Mouse (Mus musculus) lung, embryonic 16.5 days (tissue): ENCODE results near the gene Snx25. TPM values are rescaled to one million over a fixed set of nuclear protein-coding genes. Genes with fewer than 3 reads are reported as not detected.
A peak's percentile ranks its signal among the peaks of the same experiment; 100 is the strongest.

Experiments
- ATAC-seq: fragments of 200-750 bp; cut with Nextera tagmentation; 2 replicates; pipeline ENCODE4 v1.8.0; 2017; ENCODE audit warnings: low read depth, mild to moderate bottlenecking, moderate library complexity
- H3K27ac ChIP-seq: fragments of 300-500 bp; sonication (generic); 2 replicates; pipeline ENCODE4 v1.5.1; 2014; ENCODE audit warnings: mild to moderate bottlenecking, control low read depth, low read length
- H3K27me3 ChIP-seq: fragments of 300-500 bp; sonication (generic); 2 replicates; pipeline ENCODE4 v1.6.1; 2014; ENCODE audit warnings: low read depth, low read length, mixed read lengths; ENCODE audit not compliant: control insufficient read depth, insufficient read depth
- H3K36me3 ChIP-seq: fragments of 300-500 bp; sonication (generic); 2 replicates; pipeline ENCODE4 v1.6.1; 2014; ENCODE audit warnings: low read length; ENCODE audit not compliant: control insufficient read depth, insufficient read depth
- H3K4me1 ChIP-seq: fragments of 300-500 bp; sonication (generic); replicated peaks from 2 replicates; pipeline ENCODE4 v1.6.1; 2014; ENCODE audit warnings: low read length, mixed read lengths; ENCODE audit not compliant: control insufficient read depth, insufficient read depth
- H3K4me2 ChIP-seq: fragments of 300-500 bp; sonication (generic); 2 replicates; pipeline ENCODE4 v1.6.1; 2014; ENCODE audit warnings: low read depth, low read length, control low read depth
- H3K4me3 ChIP-seq: fragments of 300-500 bp; sonication (generic); 2 replicates; pipeline ENCODE4 v1.5.1; 2014; ENCODE audit warnings: mild to moderate bottlenecking, low read length, control low read depth
- H3K9ac ChIP-seq: fragments of 300-500 bp; sonication (generic); 2 replicates; pipeline ENCODE4 v1.6.1; 2014; ENCODE audit warnings: low read length, control low read depth
- H3K9me3 ChIP-seq: fragments of 300-500 bp; sonication (generic); 2 replicates; pipeline ENCODE4 v1.6.1; 2016; ENCODE audit warnings: low read length; ENCODE audit not compliant: control insufficient read depth
- WGBS: fragments of 180-500 bp; shearing (Covaris S2); extraction: QIAGEN DNeasy Blood & Tissue Kit; methylation state at CpG from one replicate; pipeline ENCODE4 v1.1.7; 2014; 5-methylcytosine and 5-hydroxymethylcytosine counted together
- polyA plus RNA-seq: library from polyadenylated mRNA; unstranded; fragments of >200 nt; fragmentation: Nextera tagmentation; extraction: Ambion mirVana; gene quantifications from 2 replicates; pipeline ENCODE4 v1.2.1, GENCODE M21; 2015

The Snx25 gene
- polyA plus RNA-seq, 1 experiment from 2014 or later: 9.4 TPM

GRCm38 (mm10) chr8:46107690-46108089 lies 44.3 kb downstream of the Snx25 start:
- no peak overlapping the region for H3K27ac ChIP-seq
- H3K4me3 ChIP-seq: no peak overlapping the region
- no peaks in the 10 kb centered on the region for H3K4me1 ChIP-seq
- no peaks in the 10 kb centered on the region for H3K9me3 ChIP-seq
- no peak overlapping the region for H3K4me2 ChIP-seq
- no peak for ATAC-seq
- H3K36me3 ChIP-seq: 0 out of 2 replicates have a peak, but pooled peaks cover 9% of the 10 kb centered on the region
- no peaks in the 10 kb centered on the region for H3K27me3 ChIP-seq
- H3K9ac ChIP-seq: no peak overlapping the region

DNA sequence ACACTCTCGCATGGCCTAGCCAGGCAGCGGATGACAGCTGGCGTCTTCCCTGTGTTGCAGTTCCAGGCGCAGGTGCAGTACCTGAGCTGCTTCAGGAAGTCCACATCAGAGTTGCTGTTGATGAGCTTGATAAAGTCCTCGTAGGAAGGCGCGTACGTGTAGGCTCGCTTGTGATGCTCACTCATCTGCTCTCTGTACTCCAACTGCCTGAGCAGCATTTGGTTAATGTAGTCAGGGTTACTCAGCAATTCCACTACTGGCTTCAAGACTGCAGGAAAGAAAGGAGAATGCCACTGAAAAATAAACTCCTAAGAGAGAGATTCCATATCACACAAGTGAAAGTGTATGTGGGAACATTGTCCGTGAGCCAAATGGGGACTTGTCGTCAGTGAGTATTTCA lies 48.5 kb downstream of the Snx25 start:
- 88% methylated on average over 11 of the region's 11 CpGs for WGBS
- ATAC-seq: no peak
- H3K9me3 ChIP-seq: peaks cover 3% of the 10 kb centered on the region; the same call in 1 of the 2 replicates
- no peaks in the 10 kb centered on the region for H3K27me3 ChIP-seq
- no peak overlapping the region for H3K27ac ChIP-seq
- no peak overlapping the region for H3K9ac ChIP-seq
- H3K36me3 ChIP-seq: peaks cover 16% of the 10 kb centered on the region
- no peak overlapping the region for H3K4me2 ChIP-seq
- H3K4me1 ChIP-seq: no peaks in the 10 kb centered on the region
- H3K4me3 ChIP-seq: no peak overlapping the region

GRCm38 (mm10) chr8:46092667-46093360 lies 59.1 kb downstream of the Snx25 start:
- no peak overlapping the region for H3K27ac ChIP-seq

GRCm38 (mm10) chr8:46083141-46083540 lies 68.8 kb downstream of the Snx25 start:
- H3K9me3 ChIP-seq: no peaks in the 10 kb centered on the region
- H3K9ac ChIP-seq: no peak overlapping the region
- WGBS: 73% methylated on average over 5 of the region's 5 CpGs
- no peaks in the 10 kb centered on the region for H3K36me3 ChIP-seq
- no peak for ATAC-seq
- H3K27me3 ChIP-seq: no peaks in the 10 kb centered on the region
- no peak overlapping the region for H3K4me2 ChIP-seq
- H3K4me1 ChIP-seq: no peaks in the 10 kb centered on the region
- no peak overlapping the region for H3K27ac ChIP-seq
- H3K4me3 ChIP-seq: no peak overlapping the region

More at GRCm38 (mm10) chr8:46092667-46093360, 59.1 kb downstream of the Snx25 start:
- no peak for ATAC-seq
- no peak overlapping the region for H3K4me3 ChIP-seq
- 0 out of 2 replicates have a peak, but pooled peaks cover 2% of the 10 kb centered on the region for H3K36me3 ChIP-seq
- H3K9ac ChIP-seq: no peak overlapping the region
- H3K4me1 ChIP-seq: peaks cover 3% of the 10 kb centered on the region; the same call in 1 of the 2 replicates
- H3K27me3 ChIP-seq: no peaks in the 10 kb centered on the region
- no peaks in the 10 kb centered on the region for H3K9me3 ChIP-seq
- no peak overlapping the region for H3K4me2 ChIP-seq
- WGBS: 65% methylated on average over 6 of the region's 6 CpGs

DNA sequence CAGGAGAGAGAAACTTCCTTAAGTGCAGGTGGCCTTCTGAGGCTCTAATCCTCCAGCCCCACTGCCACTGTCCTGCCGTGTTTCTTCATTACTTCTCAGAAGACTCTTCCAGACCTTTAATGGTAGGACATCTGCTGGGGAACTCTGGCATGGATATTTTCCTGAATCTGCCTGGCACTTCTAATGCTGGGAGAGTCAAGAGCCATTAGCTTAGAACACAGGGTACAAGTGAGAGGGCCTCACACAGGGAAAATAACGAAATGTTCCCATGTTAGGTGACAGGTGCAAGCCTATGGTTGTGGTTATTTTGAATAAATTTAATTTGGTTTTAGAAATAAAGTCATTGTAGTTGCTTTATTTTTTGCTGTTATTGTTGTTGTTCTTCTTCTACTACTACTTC lies 70.9 kb downstream of the Snx25 start:
- no peak overlapping the region for H3K9ac ChIP-seq
- no peaks in the 10 kb centered on the region for H3K4me1 ChIP-seq
- no peaks in the 10 kb centered on the region for H3K9me3 ChIP-seq
- 70% methylated on average over 2 of the region's 2 CpGs for WGBS
- H3K27me3 ChIP-seq: no peaks in the 10 kb centered on the region
- H3K36me3 ChIP-seq: no peaks in the 10 kb centered on the region
- H3K27ac ChIP-seq: no peak overlapping the region
- no peak overlapping the region for H3K4me2 ChIP-seq
- H3K4me3 ChIP-seq: no peak overlapping the region
- no peak for ATAC-seq

- no peak overlapping the region for H3K4me3 ChIP-seq
- H3K4me1 ChIP-seq: peaks cover 14% of the 10 kb centered on the region
- WGBS: 67% methylated on average over 6 of the region's 6 CpGs
- no peak overlapping the region for H3K9ac ChIP-seq
- H3K9me3 ChIP-seq: no peaks in the 10 kb centered on the region
- H3K36me3 ChIP-seq: no peaks in the 10 kb centered on the region
- H3K27me3 ChIP-seq: no peaks in the 10 kb centered on the region
- H3K27ac ChIP-seq: no peak overlapping the region
- no peak for ATAC-seq
- no peak overlapping the region for H3K4me2 ChIP-seq
Measured at GRCm38 (mm10) chr8:46078866-46079265, 73.1 kb downstream of the Snx25 start.

GRCm38 (mm10) chr8:46075223-46075622 lies 76.7 kb downstream of the Snx25 start:
- H3K4me1 ChIP-seq: peaks cover 17% of the 10 kb centered on the region
- H3K36me3 ChIP-seq: no peaks in the 10 kb centered on the region
- H3K4me2 ChIP-seq: no peak overlapping the region
- no peak overlapping the region for H3K4me3 ChIP-seq
- peak; percentile 31; the same call in 1 of the 2 replicates for ATAC-seq
- no peak overlapping the region for H3K9ac ChIP-seq
- H3K9me3 ChIP-seq: no peaks in the 10 kb centered on the region
- H3K27me3 ChIP-seq: no peaks in the 10 kb centered on the region
- WGBS: 58% methylated on average over 5 of the region's 5 CpGs
- H3K27ac ChIP-seq: no peak overlapping the region

DNA sequence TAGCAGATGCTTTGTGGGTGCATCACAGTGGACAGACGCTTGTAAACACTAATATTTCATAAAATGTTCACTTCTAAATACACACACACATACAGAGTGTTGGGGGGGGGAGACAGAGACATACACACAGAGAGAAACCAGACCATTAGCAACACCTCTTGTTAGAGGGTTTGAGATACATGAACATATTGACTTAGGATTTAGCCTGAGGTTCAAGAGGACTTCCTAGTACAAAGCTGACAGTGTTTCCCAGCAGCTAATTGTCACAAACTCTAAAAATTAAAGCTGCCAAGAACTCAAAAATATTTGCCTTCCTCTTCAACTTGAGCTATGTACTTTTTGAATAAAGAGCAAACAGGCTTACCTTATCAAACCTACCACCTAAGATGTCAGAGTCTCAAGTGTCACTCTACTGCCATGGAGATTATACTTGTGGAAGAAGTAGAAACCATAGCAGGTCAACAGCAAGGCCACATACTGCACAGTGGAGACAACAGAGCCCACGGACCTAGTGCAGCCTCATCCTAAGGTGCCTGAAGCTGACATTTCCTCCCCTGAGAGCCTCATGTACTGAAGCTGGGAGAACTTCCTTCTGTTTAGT lies 78.3 kb downstream of the Snx25 start:
- H3K27me3 ChIP-seq: no peaks in the 10 kb centered on the region
- H3K36me3 ChIP-seq: no peaks in the 10 kb centered on the region
- no peaks in the 10 kb centered on the region for H3K9me3 ChIP-seq
- H3K4me3 ChIP-seq: no peak overlapping the region
- no peak overlapping the region for H3K4me2 ChIP-seq
- 47% methylated on average over 2 of the region's 2 CpGs for WGBS
- ATAC-seq: peak; percentile 89
- no peak overlapping the region for H3K9ac ChIP-seq
- peaks cover 17% of the 10 kb centered on the region for H3K4me1 ChIP-seq
- peak overlapping the region; percentile 56 for H3K27ac ChIP-seq

- Histone ChIP-seq H3K27me3 (no peaks in the 10 kb centered on the region), H3K36me3 (no peaks in the 10 kb centered on the region), H3K27ac (peak overlapping the region; percentile 29; the same call in 1 of the 2 replicates), H3K4me2 (no peak overlapping the region), H3K9me3 (no peaks in the 10 kb centered on the region), H3K4me3 (no peak overlapping the region), H3K4me1 (peaks cover 17% of the 10 kb centered on the region), H3K9ac (no peak overlapping the region)
- ATAC-seq: peak; percentile 5; the same call in 1 of the 2 replicates
- WGBS: 63% methylated on average over 5 of the region's 5 CpGs
Measured at GRCm38 (mm10) chr8:46072798-46073197, 79.2 kb downstream of the Snx25 start.
